Mouse (Mus musculus): ENCODE measurements around the gene Ldlrad3. TPM values are rescaled to one million over a fixed set of nuclear protein-coding genes. Genes with fewer than 3 reads are reported as not detected.

Gene Ldlrad3
- total RNA-seq, 2 experiments from 2014 or later: 8.9 to 9.9 TPM

DNA sequence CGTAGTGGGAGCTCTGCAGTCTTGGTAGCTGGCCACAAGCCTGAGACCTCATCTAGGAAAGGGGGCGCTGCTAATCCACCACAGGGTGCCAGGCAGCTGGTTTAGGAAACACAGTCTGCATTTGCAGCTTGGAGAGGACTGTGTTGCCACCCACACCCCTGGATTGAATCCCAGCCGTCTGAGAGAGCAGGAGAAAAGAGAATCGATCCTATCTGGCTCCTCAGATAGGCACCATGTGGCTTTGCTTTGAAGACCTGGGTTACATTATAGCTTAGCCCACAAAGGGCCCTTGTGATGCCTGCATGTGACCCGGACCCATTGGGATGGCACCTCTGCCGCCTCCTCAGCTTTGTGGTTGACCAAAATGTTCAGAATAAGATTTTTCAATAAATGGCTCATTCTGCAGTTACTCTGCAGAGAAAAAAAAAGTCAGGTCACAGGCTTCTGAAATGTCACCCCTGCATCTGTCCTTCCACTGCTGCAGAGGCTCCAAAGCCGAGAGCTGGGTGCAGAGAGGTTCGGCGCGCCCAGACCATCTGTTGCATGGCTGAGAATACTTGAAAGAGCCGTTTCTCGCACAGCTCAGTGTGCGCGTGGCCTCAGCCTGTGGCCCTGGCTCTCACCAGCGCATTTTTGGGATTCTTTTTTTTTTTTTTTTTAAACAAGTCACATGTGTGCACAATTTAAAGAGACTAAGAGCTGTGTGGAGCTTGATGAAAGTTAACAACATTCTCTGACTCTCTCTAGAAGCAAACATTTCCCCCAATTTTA lies 202.9 kb downstream of the Ldlrad3 start:
- intact Hi-C loops (cut with DNase I): loop anchor here (5.0 kb wide), 2 partner anchors 76 to 469 kb away; partner anchors contain the start of gene Fjx1
- peak; percentile 87 to 88 for DNase-seq (ENCODE audit: low spot score in 2 of 2)

- no peak for DNase-seq (ENCODE audit: low spot score in 2 of 2)
- intact Hi-C loops (cut with DNase I): loop anchor here (5.0 kb wide), 2 partner anchors 75 to 470 kb away; partner anchors contain the start of gene Fjx1
These were observed 204.2 kb downstream of the Ldlrad3 start for GRCm38 (mm10) chr2:101981964-101982498.

GRCm38 (mm10) chr2:101981211-101981610 lies 205.0 kb downstream of the Ldlrad3 start:
- DNase-seq (ENCODE audit: low spot score in 2 of 2): no peak
- intact Hi-C loops (cut with DNase I): loop anchor here (5.0 kb wide), 2 partner anchors 74 to 471 kb away; partner anchors contain the start of gene Fjx1

- no peak for DNase-seq (ENCODE audit: low spot score in 2 of 2)
- intact Hi-C loops (cut with DNase I): loop anchor here (5.0 kb wide), 2 partner anchors 73 to 472 kb away; partner anchors contain the start of gene Fjx1
These were observed 205.7 kb downstream of the Ldlrad3 start for GRCm38 (mm10) chr2:101980456-101980947.

DNA sequence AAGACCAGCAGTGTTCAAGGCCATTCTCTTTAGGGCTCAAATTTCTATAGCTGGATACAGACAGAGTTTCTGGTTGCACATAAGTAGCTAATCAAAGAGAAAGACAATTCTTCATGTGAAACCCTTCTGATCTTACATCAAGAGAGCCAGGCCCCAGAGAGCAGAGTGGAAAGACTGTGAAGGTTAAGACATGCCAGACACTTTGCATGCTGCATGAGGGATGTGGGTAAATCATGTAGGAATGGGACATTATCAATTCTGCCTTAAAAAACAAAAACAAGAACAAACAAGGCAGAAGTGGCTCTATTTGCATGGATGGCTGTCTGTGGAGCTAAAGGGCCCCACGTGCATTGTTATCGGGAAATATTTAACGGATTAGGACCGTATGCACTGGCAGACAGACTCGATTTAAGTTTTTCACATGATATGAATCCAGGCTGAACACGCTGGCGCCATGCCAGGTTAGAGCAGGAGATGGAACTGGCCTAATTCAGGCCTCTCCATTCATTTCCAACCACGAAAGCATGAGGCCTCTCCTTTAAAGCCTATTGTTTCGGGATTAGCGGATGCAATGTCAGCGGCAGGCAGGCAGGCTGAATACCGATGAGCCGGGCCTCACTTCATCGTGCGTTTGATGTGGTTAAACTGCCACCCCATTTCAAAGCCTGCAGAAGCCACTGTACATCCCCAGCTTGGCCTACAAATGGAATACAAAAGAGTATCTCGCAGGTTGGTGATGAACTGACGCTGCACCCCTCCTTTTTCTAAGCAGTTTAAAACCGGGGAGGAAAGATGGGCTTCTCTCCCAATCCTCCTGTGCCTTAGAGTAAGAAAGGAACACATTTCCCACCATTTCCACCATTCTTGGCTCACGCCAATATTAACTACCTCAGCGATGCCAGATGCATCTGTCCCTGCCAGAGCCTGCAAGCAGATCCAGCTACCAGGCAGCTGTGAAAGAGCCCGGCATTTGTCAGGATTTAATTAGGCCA lies 207.4 kb downstream of the Ldlrad3 start:
- DNase-seq (ENCODE audit: low spot score in 2 of 2): peak in 1 of 2 experiments; percentile 23
- intact Hi-C loops (cut with DNase I): no loop called here

- no peak for DNase-seq (ENCODE audit: low spot score in 2 of 2)
- intact Hi-C loops (cut with DNase I): no loop called here
These were observed 209.7 kb downstream of the Ldlrad3 start for GRCm38 (mm10) chr2:101976399-101977064.

- no peak for DNase-seq (ENCODE audit: low spot score in 2 of 2)
- intact Hi-C loops (cut with DNase I): no loop called here
These were observed 212.4 kb downstream of the Ldlrad3 start for GRCm38 (mm10) chr2:101973810-101974209.

GRCm38 (mm10) chr2:101967601-101968000 lies 218.6 kb downstream of the Ldlrad3 start:
- no peak for DNase-seq (ENCODE audit: low spot score in 2 of 2)
- intact Hi-C loops (cut with DNase I): no loop called here

- intact Hi-C loops (cut with DNase I): no loop called here
- no peak for DNase-seq (ENCODE audit: low spot score in 2 of 2)
These were observed 219.0 kb downstream of the Ldlrad3 start for GRCm38 (mm10) chr2:101967152-101967551.

- no peak for DNase-seq (ENCODE audit: low spot score in 2 of 2)
- intact Hi-C loops (cut with DNase I): no loop called here
These were observed 220.2 kb downstream of the Ldlrad3 start for GRCm38 (mm10) chr2:101966017-101966416.

- intact Hi-C loops (cut with DNase I): no loop called here
These were observed 220.7 kb downstream of the Ldlrad3 start for GRCm38 (mm10) chr2:101965515-101965914.

GRCm38 (mm10) chr2:101963367-101963766 lies 222.8 kb downstream of the Ldlrad3 start:
- intact Hi-C loops (cut with DNase I): no loop called here
- DNase-seq (ENCODE audit: low spot score in 2 of 2): no peak

More at GRCm38 (mm10) chr2:101965515-101965914, 220.7 kb downstream of the Ldlrad3 start:
- DNase-seq (ENCODE audit: low spot score in 2 of 2): no peak

GRCm38 (mm10) chr2:101962349-101962748 lies 223.8 kb downstream of the Ldlrad3 start:
- DNase-seq (ENCODE audit: low spot score in 2 of 2): no peak
- intact Hi-C loops (cut with DNase I): no loop called here

DNA sequence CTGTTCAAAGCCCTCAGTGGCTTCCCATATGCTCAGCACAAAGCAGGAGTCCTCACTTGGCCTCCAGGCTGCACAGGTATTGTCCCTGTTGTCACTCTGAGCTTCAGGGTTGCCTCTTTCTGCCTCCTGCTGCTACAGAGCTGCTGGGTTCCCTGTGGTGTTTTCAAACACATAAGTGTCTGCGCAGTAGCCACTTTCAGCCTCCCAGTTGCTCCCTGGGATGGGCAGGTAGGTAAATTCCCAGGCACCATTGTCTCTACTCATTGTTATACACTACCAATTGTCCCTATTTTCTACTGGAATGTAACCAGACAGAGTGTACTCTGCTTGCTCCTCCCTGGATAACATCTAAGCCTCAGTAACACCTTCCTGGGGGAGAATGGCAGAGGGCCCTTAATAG lies 224.8 kb downstream of the Ldlrad3 start:
- intact Hi-C loops (cut with DNase I): no loop called here

DNA sequence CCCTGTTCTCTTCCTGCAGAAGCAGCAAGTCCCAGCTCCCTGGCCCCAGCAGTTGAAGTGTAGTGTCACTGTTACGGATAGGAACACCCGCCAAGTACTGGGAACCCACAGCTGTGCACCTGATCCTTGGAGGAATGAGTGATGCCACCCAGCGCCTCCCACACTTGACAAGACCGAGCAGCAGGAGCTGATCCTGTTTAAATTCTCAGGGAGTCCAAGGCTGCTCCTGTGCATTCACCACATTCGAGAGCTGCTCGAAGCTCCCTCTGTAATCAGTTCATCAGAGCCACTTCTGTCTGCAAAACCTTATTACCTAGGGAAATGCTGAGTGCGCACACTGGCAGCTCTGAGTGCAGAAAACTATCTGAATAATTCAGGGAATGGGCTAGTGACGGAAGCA lies 225.5 kb downstream of the Ldlrad3 start:
- intact Hi-C loops (cut with DNase I): no loop called here
- DNase-seq (ENCODE audit: low spot score in 2 of 2): peak in 1 of 2 experiments; percentile 26

More for the DNA sequence above, 224.8 kb downstream of the Ldlrad3 start:
- no peak for DNase-seq (ENCODE audit: low spot score in 2 of 2)

DNA sequence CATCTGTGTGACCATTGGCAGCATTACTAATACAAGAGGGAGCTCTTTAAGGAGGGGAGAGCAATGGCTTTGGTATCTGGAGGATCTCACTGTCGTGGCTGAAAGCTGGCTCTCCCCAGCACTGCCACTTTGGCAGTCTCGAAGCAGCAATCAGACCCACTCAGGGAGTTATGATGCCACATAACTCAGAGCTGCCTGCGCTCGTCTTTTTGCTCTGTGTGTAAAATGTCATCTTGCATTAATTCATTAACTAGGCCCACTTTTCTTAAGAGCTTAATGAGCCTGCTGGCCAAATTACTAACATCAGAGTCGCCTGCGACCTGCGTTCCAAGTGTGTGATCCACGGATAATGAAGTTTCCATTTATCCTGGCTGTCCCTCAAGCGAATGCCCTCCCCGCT lies 230.1 kb downstream of the Ldlrad3 start:
- intact Hi-C loops (cut with DNase I): no loop called here
- DNase-seq (ENCODE audit: low spot score in 2 of 2): no peak

- DNase-seq (ENCODE audit: low spot score in 2 of 2): no peak
- intact Hi-C loops (cut with DNase I): no loop called here
These were observed 233.2 kb downstream of the Ldlrad3 start for GRCm38 (mm10) chr2:101952951-101953361.

DNA sequence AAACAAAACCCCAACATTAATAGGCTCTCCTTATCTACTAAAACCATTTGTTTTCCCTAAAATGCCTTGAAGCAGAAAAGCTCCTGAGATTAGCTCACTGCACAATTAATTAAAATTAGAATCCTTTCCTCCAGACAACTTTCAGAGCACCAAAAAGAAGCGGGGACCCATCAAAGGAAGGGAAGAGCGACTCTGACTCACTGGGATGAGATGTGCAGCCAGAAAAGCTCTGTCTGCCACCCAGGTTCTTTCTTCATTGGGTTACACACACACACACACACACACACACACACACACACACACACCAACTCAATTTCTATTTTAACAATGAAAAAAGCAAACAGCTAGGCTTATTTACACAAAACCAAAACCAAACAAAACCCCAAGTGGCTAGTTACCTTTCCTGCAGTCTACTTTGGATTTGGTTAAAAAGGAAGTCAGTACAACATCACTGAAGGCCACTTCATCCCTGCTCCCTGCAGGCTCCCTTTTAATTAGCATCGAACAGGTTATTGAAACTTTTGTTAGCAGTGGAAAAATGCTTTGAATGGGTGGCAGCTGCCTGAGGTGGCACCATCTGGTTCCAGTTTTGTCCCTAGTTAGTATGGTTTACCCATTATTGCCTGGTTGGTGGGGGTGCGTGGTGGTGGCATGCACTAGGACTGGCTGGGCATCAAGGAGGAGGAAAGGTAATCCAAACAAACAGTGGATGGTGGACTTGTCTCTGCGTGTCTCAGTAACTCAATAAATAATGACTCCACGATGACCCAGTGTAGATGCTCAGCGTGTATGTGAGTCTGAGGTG lies 235.3 kb downstream of the Ldlrad3 start:
- no peak for DNase-seq (ENCODE audit: low spot score in 2 of 2)
- intact Hi-C loops (cut with DNase I): no loop called here

All from left cerebral cortex, postnatal 36 days (tissue).